Mouse (Mus musculus) kidney, adult 2 months (tissue): ENCODE measurements at regions not wholly inside any gene's neighbourhood (a gene's known extent, or its start where the extent isn't known, plus 50 kb on each side); places are given as distances from the start of the nearest gene placed in this dataset.

ENCODE experiments used
- CTCF ChIP-seq: fragments of 200-500 bp; conservative IDR thresholded peaks from 2 replicates; pipeline ENCODE4 v1.5.1; 2011; ENCODE audit warnings: low read depth, mild to moderate bottlenecking, control low read depth, low read length, moderate library complexity, mixed read lengths; ENCODE audit not compliant: insufficient read depth, insufficient read length
- POLR2A ChIP-seq: fragments of 200-500 bp; IDR thresholded peaks from one replicate; pipeline ENCODE4 v1.6.1; 2011; ENCODE audit warnings: low read depth, low read length, control low read depth

GRCm38 (mm10) chr9:62618994-62619393 lies 58.6 kb upstream of the Itga11 start:
- TF ChIP-seq CTCF (no peak), POLR2A (no peak)
